Mouse (Mus musculus): ENCODE data around the gene Aebp1.
"Not testable (repeated sequence)": the region's sequence is repeated elsewhere in the genome, so short reads cannot be mapped to it uniquely, and the experiment has no call there.

Gene Aebp1

DNA sequence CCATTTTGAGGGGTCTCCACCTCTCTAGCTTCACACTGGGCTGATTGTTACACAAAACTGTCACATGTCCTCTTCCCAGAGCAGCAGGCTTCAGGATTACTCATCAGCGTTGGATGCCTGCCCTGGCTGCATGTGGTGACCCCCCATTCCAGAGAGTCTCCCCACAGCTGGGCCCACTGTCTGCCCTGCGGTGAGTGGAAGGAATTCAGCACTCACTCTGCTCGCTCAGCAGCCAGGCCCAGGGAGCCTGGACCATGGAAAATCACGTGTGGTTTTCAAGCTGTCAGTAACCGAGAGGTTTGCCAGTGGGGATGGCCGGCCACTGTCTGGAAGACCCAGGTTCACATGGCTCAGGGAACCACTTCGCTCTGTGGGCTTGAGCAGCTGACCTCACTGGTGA, 5.8 kb upstream of the Aebp1 start:
- peak; percentile 50 for DNase-seq (ENCODE audit: low spot score)

DNA sequence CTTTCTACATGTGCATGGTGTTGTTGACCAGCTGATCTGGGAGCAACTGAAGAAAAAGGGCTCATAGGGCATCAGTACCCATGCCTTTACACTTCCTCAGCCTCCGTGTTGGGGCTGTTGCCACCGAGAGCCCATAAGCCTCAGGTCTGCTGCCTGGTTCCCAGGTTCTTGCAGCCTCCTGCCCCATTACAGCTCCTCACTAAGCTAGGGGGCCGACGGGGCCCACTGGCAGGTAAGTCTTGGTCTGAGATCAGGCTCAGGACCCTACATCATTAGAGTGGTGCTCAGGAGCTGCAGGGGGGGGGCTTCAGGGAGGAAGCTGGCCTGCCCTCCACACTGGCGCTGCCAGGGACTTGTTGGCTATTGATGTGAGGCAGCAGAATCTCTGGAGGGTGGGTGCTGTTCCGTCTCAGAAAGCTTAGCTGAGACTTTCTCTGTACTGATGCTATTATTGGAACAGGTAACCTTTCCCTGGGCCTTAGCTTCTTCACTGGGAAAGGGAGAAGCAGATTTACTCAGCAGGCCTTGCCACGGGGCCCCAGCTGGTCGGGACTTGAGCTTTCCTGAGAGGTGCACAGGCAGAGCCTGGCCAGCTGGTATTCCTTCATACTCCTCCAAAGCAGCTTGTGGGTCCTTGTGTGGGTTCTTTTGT, 5.1 kb upstream of the Aebp1 start:
- DNase-seq (ENCODE audit: low spot score): no peak

DNA sequence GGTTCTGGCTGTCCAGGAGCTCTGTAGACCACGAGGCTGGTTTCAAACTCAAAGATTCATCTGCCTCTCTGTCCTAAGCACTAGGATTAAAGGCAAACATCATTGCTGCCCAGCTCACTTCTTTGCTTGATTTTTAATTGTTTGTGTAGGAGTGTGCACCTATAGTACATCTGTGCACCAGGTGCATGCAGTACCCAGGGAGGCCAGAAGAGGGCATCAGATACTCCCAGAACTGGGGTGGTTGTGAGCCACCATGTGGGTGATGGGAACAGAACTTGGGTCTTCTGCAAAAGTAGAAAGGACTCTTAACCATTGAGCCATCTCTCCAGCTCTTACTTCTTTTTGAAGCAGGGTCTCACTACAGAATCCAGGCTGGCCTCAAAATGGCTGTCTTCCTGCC, 3.0 kb upstream of the Aebp1 start:
- DNase-seq (ENCODE audit: low spot score): no peak

DNA sequence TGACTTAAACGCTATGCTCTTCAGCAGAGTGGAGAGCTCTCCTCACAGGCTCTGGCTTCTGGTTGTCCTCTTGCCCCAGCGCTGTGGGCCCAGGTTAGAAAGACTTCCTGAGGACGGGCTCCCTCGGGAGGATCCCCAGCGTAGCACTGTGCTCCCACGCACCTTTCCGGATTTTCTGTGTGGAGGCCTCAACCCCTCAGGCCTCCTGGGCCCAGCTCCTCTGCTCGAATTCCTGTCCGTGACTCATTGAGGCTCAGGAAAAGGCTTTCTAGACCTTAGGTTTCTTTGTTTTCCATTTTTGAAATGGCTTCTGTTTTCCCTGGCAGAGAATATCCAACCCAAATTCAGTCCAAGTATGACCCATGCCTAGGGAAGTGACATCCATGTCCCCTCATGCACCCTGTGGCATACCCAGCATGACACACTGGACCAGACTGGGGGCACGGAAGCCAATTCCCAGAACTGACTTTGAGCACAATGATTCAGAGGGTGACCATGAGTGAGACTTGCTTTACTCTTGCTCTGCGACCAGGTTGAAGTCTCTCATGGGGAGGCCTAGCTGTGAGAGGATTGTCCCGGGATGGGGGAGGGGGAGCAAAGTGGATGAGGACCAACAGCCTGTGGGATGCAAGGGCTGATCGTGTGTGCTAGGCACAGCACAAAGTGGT, 1.7 kb upstream of the Aebp1 start:
- DNase-seq (ENCODE audit: low spot score): peak; percentile 35

DNA sequence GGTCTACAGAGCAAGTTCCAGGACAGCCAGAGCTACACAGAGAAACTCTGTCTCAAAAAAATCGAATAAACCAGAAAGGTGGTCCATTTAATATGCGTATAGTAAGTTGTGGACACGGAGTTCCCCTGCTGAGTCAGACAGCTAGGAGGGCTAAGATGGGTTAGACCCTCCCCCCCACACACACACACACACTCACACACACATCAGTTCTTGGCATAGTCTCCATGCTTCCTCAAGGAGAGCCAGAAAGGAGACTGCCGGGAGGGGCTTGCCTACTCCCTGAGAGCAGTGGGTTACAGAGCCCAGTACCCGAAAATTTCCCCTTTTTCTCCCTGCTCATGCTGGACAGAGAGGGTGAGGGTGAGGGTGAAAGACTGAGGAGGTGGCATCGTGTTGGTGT, 1.1 kb upstream of the Aebp1 start:
- no peak for DNase-seq (ENCODE audit: low spot score)

DNA sequence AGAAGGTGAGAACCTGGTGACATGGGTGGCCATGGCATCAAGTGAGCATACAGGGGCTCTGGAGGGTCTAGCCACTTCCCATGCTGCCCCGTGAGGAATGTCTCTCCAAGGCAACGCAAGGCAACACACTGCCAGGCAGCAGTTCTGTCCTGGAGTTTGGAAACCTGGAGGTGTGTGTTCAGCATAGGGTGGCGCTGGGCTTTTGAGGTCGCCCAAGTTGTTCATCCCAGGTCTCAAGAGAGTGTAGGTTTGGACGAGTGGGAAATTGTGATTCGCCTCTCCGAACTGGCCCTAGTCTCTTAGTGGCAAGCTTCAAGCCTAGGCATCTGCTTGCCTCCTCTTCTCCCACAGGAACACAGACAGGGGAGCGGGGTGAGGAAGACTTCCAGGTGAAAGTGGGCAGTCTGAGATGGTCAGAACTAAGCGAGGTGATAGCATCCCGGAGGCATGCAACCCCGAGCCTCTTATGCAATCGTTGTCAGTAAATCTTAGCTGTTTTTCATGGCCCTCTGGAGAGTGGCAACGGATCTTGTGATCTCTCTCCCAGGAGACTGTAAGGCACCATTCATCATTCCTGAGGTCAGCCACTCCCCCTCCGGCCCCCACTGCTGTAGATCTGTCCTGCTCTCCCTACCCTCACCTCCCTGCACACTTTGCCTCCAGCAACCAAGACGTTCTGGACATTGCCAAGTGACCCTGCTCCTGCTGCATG, 803 bp downstream of the Aebp1 start:
- peak; percentile 64 for DNase-seq (ENCODE audit: low spot score)

DNA sequence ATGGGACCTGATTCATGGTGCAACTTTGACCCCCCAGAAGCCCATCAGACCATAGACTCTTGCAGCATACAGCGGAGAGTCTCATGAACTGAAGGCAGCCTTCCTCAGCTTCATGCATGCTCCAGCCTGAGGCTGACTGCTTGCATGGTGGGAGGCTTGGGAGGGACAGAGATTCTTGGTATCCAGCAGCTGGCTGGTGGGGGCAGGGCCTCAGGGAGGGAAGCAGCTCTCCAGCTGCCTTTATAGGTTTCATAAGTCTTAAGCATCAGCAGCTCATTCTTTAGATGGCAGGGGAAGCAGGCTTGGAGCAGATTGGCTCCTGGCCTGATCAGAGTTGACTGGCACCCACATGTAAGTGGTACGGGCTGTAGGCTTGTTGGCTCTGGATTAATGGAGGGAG, 5.4 kb downstream of the Aebp1 start:
- DNase-seq (ENCODE audit: low spot score): no peak

DNA sequence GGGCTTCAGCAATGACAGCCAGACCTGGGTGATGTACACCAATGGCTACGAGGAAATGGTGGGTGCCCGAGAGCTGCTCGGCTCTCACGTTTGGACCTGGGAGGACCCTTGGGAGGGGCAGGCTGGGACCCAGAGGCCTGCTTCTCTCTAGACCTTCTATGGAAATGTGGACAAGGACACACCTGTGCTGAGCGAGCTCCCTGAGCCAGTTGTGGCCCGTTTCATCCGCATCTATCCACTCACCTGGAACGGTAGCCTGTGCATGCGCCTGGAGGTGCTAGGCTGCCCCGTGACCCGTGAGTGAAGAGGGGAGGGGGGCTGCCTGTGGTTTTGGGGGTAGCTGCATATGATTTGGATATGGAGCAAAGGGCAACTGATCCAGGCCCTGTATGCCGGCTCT, 6.6 kb downstream of the Aebp1 start:
- no peak for DNase-seq (ENCODE audit: low spot score)

DNA sequence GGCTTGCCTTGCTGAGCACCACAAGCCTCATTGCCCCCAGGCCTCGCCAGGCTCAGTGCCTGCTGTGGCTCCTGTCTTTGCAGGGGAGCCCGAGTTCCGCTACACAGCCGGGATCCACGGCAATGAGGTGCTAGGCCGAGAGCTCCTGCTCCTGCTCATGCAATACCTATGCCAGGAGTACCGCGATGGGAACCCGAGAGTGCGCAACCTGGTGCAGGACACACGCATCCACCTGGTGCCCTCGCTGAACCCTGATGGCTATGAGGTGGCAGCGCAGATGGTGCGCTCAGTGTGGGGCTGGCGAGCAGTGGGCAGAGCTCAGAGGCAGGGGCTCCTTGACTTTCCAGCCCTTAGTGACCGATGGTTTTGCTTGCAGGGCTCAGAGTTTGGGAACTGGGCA, 7.6 kb downstream of the Aebp1 start:
- no peak for DNase-seq (ENCODE audit: low spot score)

DNA sequence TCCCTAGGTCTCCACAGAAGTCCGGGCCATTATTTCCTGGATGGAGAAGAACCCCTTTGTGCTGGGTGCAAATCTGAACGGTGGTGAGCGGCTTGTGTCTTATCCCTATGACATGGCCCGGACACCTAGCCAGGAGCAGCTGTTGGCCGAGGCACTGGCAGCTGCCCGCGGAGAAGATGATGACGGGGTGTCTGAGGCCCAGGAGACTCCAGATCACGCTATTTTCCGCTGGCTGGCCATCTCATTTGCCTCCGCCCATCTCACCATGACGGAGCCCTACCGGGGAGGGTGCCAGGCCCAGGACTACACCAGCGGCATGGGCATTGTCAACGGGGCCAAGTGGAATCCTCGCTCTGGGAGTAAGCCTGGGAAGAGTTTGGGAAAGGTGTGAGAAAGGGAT, 8.3 kb downstream of the Aebp1 start:
- no peak for DNase-seq (ENCODE audit: low spot score)

DNA sequence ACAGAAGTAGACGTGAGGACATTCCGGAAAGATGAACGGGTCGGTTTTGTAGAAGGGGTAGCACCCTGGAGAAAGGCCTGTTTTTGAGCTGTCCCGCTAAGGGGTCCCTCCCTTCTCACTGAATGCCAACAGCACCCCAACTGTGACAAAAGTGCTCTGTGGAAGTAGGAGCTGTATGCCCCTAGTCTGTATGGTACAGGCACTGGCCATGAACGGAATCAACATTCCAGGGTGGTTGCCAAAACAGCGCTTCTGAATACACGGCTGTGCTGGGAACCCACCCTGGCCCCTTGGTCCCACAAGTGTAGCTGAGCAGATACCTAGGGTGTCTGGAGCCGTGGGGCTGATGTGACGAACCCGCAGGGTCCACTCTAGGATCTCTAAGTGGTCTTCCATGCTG, 11.0 kb downstream of the Aebp1 start:
- no peak for DNase-seq (ENCODE audit: low spot score)

DNA sequence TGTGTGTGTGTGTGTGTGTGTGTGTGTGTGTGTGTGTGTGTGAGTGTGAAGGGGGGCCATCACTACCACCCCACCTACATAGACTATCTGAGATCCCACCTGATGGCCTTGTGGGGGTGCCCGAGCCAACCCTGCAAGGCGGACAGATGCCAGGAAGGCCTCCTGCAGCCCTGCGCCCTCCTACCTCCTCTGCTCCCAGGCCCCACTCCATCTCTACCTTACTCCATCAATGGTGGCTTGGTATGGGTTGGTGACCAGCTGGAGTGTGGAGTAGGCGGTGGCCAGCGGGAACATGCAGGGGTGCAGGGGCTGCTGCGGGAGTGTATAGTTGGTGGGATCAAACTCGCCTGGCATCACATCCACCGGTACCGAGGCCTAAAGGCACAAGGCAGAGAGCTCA, 11.4 kb downstream of the Aebp1 start:
- no peak for DNase-seq (ENCODE audit: low spot score)

DNA sequence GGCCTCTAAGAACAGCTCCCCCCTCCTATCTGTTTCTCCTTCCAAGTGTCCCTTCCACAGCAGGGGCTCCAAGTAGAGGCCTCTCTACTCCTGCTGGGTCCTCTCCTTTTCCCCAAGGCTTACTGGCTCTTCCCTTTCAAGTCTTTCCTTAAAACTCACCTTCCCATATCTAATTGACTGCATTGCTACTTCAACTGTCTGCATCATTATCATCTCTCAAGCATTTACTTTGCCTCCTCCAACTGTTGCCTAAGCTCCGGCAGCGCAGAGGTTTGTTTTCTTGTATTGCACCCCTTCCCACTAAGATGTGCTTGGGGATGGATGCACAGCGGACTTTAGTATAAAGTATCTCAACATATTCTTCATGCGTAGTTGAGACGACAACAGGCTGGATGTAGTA, 15.7 kb downstream of the Aebp1 start:
- DNase-seq (ENCODE audit: low spot score): peak; percentile 14

DNA sequence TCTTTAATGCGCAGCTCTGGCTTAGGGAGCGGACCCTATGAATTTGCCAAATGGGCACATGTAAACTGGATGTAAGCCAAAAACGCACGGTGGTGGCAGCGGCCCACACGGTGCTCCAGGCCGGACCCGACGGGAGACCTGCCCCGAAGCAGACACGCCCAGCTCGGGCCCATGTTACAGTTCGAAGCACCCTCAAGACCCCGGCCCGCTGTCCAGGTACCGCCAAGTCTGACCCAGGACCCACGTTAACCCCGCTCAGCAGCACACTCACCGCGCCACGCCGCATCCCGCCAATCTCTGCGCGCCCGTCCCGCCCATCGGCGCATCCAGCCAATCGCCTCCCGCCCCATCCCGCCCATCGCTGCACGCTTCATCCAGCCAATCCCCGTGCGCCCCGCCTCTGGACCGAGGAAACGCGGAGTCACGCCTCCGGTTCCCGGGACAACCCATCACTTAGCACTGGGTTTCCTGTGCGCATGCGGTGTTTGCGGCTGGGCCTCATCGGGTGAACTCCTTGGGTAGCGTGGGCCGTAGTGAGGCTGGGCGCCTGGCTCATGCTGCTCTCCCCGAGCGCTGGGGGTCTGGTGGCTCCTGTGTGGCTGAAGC, 16.3 kb downstream of the Aebp1 start, which contains the start of gene Pold2:
TSS of gene Pold2 (minus strand) at position 372 of the 606 bp plus-strand sequence.
- peak; percentile 98 for DNase-seq (ENCODE audit: low spot score)

DNA sequence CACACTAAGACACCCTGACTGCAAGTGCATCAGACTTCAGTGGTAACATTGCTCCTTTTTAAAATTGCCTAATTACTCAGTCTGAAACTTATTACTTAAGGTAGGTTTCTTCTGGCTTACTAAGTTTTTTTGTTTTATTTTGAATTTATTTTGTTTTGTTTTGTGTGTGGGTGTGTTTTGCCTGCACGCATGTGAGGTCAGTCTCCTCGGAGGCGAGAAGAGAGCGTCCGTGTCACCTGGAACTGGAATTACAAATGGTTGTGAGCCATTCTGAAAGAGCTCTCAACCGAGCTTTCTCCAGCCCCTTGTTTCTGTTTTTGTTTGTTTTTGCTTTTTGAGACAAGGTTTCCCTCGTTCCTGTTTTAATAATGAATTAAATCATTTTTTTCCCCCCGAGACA, 16.9 kb downstream of the Aebp1 start:
- no peak for DNase-seq (ENCODE audit: low spot score)

DNA sequence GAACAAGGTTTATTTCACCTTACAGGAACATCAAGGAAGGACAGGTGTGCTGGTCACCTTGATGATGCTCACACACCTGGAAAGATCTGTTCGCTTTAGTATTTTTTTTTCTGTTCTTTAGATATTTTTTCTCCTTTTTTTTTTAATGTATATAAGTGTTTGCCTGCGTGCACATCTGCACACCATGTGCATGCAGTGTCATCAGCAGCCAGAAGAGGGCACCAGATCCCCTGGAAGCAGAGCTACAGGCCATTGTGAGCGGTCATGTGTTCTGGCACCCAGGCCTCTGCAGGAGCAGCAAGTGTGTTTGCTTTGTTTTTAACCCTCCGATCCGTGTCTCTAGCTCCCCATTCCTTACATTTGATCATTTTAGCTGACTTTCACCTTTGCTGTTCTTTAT, 18.2 kb downstream of the Aebp1 start:
- DNase-seq (ENCODE audit: low spot score): peak; percentile 44

DNA sequence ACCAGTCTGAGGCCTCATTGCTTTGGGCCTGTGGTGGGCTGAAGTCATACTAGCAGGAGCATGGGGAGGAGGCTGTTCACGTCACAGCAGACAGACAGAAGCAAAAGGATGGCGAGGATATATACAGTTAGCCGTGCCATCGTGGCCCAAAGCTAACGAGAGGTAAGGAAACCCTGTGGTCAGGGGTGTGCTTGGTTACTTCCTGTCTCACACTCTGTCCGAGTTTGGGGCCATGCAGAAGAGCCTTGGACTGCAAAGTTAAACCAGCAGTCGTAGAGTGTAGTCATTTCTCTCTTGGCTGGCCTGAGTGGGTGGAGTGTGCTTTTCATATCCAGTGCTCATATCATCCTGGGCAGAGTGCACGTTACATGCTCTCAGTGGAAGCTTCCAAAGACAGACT, 20.8 kb downstream of the Aebp1 start:
- peak; percentile 22 for DNase-seq (ENCODE audit: low spot score)

DNA sequence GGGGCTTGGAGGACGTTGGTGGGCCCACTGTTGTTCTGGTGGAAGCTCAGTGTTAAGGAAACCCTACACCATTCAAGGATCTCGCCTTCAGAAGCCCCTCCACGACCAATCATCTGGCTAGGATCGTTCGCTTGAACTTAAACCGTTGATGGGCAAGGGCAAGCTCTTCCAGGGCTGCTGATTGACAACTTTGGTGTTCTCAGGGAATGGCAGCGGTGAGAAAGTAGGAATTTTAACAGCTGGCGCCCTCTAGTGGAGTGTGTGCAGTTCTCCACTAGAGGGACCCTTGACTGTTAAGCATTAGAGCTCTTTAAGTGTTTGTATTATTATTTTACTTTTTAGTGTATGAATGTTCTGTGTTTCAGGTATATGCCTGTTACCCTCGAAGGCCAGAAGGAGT, 24.4 kb downstream of the Aebp1 start:
- DNase-seq (ENCODE audit: low spot score): peak; percentile 88

DNA sequence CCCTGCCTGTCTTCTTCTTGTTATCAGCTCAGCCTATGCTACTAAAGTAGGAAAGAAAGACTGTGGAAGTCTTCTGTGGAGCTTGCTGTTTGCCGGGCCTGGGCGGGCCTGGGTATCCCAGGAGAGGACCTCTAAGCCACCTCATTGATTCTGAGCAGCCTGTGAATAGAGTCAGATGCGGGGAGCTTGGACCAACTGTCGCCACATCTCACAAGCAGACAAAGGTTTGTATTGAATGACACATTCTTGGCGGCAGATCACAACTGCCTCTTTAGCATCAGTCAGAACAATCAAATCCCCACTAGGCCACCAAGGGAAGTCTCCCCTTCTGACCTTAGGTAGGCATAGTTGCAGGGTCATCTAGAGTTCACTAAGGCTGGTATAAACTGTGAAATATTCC, 25.5 kb downstream of the Aebp1 start:
- DNase-seq (ENCODE audit: low spot score): no peak

DNA sequence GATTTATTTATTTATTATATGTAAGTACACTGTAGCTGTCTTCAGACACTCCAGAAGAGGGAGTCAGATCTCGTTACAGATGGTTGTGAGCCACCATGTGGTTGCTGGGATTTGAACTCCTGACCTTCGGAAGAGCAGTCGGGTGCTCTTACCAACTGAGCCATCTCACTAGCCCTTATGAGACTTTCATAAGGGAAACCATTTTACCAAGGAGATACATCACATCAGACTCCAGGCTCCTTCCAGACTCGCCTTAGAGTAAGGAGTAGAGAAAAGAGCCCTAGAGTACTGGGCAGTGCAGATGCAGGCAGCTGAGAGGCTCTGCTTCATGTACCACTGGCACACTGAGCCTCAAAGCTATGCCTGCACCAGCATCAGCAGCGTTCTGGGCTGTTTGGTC, 26.8 kb downstream of the Aebp1 start:
- not testable (repeated sequence) for DNase-seq (ENCODE audit: low spot score)

DNA sequence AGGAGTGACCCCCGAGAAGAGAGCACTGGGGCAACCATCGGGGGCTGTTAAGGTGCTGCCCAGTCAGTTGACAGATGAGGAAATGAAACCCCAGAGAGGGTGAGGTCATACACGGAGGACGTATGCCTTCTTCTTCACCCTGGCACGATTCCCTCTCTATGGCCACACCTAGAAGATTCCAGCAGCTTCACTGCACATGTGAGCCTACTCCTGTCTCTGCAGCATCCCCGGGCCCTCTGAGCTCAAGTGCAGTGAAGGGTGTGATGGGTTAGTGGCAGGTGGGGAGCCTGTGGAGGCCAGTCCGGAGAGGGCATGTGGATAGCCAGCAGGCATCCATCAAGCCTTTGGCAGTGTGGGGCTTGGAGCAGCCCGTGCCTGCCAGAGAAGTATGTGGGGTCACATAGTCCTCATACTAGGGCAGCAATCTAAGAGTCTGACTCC, 30.4 kb downstream of the Aebp1 start:
- DNase-seq (ENCODE audit: low spot score): no peak

DNA sequence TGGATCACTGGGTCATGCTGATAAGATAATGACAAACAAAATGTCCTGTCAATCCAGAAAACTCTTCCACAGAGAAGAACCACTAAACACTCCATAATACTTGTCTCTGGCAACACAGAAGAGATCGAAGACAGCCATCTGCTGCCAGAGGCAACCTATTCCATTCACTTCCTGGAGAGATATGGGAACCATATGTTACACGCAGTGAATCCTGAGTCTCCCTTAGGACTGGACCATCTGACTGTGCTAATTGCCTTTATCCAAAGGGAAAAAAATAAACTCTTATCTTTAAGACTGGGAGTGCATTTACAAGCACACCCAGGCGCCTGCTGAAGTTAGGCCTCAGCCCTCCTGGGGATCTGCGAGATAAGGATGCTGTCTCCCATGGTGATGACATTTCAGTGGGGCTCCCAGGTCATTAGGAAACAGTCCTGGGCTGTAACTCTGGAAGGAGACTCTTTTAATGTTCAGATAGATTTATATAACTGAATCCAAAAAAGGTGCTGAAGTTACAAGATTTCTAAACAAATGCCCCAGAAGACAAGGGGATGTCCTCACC, 31.1 kb downstream of the Aebp1 start:
- no peak for DNase-seq (ENCODE audit: low spot score)

DNA sequence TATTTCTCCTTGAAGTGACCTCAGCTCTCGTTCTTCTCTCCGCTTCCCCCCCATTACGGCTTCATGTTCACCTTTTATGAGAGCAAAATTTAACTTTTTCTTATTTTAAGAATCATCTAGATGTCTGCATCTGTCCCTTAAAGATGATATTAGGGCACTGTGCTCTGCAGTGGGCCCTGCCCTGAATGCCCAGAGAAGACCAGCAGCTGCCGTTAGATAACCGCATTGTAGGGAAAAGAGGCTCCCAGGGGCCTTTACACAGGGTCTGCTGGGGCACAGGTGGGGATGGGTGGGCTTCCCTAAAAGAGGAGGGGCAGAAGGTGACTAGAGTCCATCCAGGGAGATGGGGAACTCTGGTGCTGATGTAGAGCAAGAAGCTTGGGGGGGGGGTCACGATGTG, 32.1 kb downstream of the Aebp1 start:
- no peak for DNase-seq (ENCODE audit: low spot score)
